Mouse (Mus musculus): ENCODE measurements around the gene Atrnl1.

Atrnl1 gene

GRCm38 (mm10) chr19:57910650-57911049 lies 299.8 kb downstream of the Atrnl1 start:
- intact Hi-C loops (cut with DNase I), result no loop called here

DNA sequence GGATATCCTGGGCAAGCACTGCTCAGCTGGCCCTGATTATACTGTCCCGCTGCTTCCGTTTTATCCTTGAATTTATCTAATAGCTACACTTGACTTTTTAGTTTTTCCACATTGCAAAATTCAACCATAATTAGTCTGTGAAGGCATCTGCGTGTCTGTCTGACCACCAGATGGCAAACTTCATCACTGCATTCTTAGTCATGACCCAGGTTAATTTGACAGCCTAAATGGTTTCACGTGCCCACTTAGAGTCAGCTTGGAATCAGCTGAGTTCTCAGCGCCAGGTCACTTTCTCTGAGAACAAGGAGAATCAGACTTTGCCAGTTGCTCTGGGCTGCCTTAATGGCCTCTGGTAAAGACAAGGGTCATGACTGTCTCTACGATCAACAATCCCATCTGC lies 305.5 kb downstream of the Atrnl1 start:
- intact Hi-C loops (cut with DNase I), result no loop called here

DNA sequence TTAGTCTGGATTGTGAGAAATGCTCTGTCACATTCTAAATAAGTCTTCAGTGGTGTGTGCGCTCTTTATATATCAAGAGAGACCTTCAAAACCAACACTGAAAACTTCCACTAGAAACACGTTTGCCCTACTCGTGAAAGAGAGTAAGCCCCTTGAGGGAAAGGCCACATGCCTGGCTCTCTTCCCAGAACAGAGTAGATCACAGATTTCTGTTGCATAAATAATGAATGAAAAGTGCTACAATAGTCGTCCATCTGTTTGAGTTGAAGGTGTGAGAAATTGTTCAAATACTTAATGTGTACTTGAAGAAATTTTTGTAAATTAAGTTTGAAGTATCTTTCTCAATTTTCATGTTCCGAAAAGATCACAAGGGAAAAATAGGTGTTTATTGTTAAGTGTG lies 312.2 kb downstream of the Atrnl1 start:
- intact Hi-C loops (cut with DNase I), result no loop called here

- intact Hi-C loops (cut with DNase I), result no loop called here
These were observed 314.0 kb downstream of the Atrnl1 start for GRCm38 (mm10) chr19:57924856-57925255.

GRCm38 (mm10) chr19:57925681-57926080 lies 314.8 kb downstream of the Atrnl1 start:
- intact Hi-C loops (cut with DNase I), result no loop called here

DNA sequence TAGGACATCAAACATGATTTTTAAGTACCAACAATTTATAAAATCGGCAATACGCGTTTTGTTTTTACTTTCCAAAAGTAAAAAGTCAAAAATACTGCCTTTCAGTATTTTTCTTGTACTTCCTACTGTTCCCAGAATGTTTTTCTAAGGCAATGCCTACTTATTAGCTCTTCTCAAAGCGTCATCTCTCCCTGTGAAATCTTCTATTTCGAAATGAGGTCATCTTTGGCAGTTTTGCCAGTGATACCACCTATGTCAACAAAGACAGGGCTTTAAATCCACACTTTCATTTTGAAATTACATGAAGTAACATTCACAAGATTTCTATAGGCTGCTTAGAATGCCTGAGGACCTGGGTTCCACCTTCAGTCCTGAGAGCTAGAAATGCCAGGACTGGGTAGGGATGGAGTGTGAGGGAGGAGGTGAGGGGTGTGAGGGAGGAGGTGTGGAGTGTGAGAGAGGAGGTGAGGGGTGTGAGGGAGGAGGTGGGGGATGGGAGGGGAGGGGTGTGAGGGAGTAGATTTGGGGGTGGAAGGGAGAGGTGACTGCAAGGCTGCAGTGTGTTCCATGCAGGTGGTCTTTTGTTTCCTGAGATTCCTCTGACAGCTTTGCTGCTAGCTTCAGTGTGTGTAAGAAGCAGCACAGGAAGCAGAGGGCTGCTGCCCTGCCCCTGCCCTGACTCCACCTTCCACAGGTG lies 315.5 kb downstream of the Atrnl1 start:
- intact Hi-C loops (cut with DNase I), result no loop called here

DNA sequence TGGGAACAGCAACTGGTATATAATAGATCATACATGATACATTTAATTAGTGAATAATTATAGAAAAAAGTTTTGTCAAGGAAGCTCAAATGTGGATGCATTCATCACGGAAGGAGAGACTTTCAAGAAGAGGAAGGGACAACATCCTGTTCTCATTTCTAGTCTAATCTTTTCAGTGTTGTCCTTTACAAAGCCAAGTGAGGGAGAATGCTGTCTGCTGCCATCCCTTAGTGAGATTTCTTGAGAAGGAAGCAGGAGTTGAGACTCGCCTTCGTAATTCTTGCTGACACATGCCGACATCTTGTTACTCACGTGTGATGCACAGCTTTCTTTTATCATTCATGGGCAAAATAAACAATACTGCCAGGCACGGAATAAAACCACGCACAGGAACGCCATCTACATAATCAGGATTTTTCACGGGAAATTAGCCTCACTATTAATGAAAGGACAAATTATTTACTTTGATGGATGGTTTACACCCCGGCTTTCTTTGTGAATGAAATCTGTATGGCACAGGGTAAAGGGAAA lies 316.2 kb downstream of the Atrnl1 start:
- intact Hi-C loops (cut with DNase I), result no loop called here

DNA sequence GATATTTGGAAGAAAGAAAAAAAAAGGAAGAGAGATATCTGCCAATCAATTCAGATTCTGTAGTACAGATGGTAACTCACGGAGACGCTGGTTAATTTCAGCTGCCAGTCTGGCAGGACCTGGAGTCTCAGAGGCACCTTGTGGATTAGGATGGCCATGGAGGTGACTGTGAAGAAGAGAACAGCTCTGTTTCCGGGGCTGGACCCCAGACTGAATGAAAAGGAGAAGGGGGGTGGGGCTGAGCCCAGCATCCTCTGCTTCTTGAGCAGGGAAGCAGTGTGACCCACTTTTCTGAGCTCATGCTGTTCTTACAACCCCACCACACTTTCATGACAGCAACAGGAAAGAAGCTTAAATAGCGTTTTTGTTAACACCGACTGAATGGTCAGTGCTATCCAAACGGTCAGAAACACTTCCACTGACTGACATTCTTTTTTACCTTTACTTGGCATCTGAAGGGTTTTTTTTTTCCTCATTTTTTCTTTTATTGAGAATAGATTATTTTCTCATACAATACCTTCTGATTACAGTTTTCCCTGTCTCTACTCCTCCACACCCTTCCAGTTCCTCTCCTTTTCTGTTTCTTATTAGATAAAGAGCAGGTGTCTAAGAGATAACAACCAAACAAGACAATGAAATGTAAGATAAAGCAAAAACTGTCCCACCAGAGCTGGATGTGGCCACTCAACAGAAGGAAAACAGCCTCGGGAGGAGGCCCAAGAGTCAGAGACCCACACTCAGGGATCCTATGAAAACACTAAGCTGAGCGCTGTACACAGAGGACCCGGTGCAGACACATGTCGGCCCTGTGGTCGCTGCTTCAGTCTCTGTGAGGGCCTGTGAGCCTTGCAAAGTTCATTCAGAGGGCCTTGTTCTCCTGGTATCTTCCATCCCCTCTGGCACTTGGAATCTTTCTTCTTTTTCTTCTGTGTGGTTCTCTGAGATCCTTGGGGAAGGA lies 317.0 kb downstream of the Atrnl1 start:
- intact Hi-C loops (cut with DNase I), result no loop called here

DNA sequence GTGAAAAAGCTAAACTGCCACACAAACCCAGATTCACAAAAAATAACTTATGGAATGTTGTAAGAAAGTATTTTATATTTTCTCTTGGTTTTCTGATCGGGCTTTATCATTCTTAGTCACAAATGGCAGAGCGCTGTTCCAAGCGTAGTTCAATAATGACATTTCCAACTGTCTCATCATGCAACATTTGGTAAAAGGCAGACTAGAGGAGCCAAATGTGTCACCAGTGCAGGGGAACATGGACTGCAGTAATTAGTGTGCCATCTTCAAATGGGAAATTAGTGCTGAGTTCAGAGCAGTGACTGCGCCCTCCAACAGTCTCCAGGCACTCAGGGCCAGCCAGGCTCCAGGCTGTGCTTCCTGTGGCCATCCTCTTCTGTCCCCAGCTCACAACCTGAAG lies 320.8 kb downstream of the Atrnl1 start:
- intact Hi-C loops (cut with DNase I), result no loop called here

- intact Hi-C loops (cut with DNase I), result no loop called here
These were observed 326.0 kb downstream of the Atrnl1 start for GRCm38 (mm10) chr19:57936865-57937264.

GRCm38 (mm10) chr19:57939166-57939565 lies 328.3 kb downstream of the Atrnl1 start:
- intact Hi-C loops (cut with DNase I), result no loop called here

GRCm38 (mm10) chr19:57941529-57941928 lies 330.7 kb downstream of the Atrnl1 start:
- intact Hi-C loops (cut with DNase I), result no loop called here

- intact Hi-C loops (cut with DNase I), result no loop called here
These were observed 331.4 kb downstream of the Atrnl1 start for GRCm38 (mm10) chr19:57942281-57942680.

- intact Hi-C loops (cut with DNase I), result no loop called here
These were observed 332.5 kb downstream of the Atrnl1 start for GRCm38 (mm10) chr19:57943308-57943707.

DNA sequence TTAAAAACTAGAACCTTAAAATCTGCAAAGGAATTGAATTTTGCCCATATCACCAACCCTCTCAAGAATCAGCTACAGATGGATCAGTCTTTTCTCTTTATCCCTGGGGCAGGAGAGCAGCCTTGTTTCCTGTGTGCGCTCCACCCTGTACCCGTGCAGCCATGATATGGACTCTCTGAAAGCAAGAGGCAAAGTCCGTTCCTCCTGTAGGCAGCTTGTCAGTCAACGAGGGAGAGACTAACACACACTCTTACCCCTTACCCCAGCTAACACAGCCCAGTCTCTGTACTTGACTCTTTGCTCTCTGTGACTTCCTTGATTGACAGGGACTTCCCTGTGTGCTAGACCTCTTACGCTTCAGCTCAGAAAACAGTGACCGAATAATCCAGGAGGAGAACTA lies 333.8 kb downstream of the Atrnl1 start:
- intact Hi-C loops (cut with DNase I), result no loop called here

- intact Hi-C loops (cut with DNase I), result no loop called here
These were observed 334.9 kb downstream of the Atrnl1 start for GRCm38 (mm10) chr19:57945626-57946250.

- intact Hi-C loops (cut with DNase I), result no loop called here
These were observed 337.7 kb downstream of the Atrnl1 start for GRCm38 (mm10) chr19:57948489-57948888.

DNA sequence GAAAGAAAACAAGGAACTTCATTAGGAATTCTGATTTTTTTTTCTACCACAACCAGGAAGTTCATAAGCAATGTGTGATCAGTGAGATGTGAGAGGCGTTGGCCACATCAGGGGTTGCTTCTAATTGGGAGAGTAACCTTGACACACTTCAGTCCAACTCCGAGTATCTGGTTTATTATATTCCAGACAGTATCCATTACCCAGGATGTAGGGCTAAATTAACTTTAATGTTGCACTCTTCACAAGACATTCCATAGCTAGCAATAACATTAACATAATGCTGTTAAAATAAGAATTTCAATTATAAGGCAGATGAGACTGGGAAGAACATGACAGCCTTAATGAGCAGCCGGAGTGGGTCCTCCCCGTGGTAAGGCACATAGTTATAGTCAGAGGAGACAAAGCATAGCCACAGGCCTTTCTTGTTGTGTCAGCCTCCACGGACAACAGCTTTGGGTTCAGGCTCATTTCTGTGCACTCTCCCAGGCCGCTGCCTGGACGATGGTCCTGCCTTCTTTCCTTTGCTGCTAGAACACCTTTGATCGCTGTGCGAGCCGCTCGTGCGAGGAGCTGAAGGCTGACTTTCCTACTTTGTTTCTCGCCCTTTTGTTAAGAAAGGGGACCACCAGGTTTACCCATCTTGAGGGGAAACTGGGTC lies 338.6 kb downstream of the Atrnl1 start:
- intact Hi-C loops (cut with DNase I), result no loop called here

DNA sequence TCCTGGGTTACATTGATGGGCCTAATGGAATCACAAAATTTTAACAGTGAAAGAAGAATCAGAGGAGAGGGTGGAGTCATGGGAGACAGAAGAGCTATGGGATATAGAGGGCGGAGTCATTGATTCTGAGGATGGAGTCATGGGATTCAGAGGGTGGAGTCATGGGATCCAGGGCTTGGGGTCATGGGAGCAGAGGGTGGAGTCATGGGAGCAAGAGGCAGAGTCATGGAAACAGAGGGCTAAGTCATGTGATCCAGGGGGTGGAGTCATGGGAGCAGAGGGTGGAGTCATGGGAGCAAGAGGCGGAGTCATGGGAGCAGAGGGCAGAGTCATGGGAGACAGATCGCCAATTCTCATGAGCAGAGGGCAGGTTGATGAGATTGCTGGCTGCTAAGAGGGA lies 343.3 kb downstream of the Atrnl1 start:
- intact Hi-C loops (cut with DNase I), result no loop called here

DNA sequence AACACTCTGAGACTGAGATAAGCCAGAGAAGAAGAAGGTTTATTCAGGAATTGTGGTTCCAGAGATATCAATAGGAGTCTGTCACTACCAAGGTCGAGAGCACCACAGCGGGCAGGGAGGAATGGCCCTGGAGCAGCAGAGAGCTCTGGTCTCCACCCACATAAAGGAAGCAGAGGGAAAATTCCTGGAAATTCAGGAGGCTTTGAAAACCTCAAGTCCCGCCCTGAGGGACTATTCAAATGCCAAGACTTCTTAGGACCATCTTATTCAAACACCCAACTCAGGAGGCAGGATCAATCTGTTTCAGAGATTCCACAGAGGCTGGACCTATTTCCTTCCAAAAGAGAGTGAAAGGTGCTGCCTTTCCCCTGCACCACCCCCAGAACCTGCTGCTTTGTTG lies 345.6 kb downstream of the Atrnl1 start:
- intact Hi-C loops (cut with DNase I), result no loop called here

DNA sequence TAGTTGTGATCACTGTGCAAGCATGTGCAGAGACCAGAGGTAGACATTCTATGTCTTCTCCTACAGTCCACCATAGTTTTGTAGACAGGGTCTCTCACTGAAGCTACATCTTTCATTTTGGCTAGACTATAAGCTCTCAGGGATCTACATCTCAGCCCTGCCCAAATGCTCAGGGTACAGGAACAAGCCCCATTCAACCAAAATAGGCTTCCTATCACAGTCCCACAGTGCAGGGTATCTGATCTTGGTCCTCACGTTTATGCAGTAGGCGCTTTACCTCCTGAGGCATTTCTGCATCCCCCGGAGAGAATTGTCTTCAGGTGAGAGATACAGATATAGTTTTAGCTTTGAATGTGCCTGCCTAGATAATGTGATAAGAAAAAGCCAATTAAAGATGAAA lies 346.5 kb downstream of the Atrnl1 start:
- intact Hi-C loops (cut with DNase I), result no loop called here

All from adrenal gland (tissue).